Mouse (Mus musculus) thymus, postnatal 25 days (tissue): Measurements from ENCODE around the gene Cfap97d2.
A peak's percentile ranks its signal among the peaks of the same experiment; 100 is the strongest.

Experiments
- DNase-seq: peaks from one replicate; pipeline ENCODE4 v3.0.0; 2022

The Cfap97d2 gene

DNA sequence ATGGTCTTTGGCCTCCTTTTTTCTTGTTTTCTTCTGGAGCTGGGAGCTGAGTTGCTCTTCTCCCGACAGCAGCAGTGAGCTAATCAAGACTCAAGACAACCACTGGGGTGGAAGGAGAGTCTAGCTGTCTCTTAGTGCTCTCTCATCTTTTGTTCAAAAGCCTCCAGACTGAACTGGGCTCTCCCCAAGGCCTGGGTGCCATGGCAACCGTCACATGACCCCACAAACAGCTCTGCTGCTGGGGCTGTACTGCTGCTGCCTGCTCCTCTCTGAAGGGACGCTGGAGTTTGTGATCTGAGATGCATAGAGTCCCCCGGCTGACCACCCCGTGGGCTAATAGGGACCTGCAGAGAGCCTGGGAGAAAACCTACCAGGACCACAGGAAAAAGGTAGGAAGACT lies at the start of gene Cfap97d2:
Cfap97d2 (plus strand) TSS at position 222 of the 400 bp plus-strand sequence.
- DNase-seq, result peak; percentile 53

DNA sequence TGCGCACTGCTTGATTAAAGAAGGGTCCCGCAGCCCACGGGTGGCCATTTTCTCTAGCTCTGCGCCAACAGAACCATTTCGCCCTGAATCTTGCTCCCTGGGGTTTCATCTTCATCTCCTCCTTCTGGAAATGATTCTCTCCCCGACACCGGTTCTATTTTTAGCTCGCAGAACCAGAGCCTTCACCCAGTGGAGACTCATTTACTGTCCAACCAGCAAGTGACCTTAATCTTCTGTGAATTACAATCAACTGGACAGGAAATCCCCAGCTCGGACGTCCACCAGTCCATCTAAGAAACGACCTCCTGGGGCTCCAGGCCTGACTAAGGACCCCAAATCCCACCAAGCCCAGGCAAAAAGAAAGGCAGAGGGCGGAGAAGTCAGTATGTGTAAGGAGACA lies 48.2 kb upstream of the Cfap97d2 start:
- DNase-seq, result no peak

DNA sequence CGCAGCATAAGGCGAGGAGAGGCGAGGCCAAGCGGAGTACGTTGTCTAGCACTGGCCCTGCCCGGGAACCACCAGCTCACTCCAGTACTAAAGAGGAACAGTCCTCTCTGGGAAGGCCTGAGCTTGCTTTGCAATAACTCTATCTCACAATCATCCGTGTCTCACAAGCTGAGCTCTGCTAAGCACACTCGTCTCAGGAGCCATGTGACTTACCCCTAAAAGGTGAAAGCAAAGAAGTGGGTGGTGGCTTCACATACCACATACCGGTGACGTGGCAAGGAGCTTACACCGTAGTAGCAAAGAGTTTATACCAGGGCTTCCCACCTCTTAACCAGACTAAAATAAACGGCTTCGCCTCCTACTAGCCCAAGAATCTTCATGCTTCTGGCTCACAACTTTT lies 45.4 kb upstream of the Cfap97d2 start:
- DNase-seq, result no peak

DNA sequence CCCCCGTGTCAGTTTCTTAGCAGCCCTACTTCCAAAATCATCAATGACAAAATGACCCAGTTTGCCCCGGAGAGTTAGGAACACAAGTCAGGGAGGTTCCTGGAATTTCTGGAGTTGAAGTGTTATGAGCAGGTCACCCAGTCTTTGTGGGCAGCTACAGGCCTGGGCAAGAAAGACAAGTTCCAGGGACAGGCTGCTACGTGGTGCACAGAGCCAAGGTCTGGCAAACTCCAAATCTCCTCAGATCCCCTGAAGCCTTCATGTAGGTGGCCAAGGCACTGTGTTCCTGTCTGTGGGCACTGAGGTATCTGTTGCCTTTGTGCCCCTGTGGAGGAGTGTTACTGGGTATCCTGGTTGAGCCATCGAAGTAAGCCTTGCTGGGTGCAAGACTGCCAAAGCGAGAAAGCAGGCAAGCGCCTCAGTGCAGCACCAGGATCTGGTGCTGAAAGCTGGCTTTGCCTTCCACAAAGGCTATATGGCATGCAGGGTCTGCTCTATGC lies 40.9 kb upstream of the Cfap97d2 start:
- no peak for DNase-seq

DNA sequence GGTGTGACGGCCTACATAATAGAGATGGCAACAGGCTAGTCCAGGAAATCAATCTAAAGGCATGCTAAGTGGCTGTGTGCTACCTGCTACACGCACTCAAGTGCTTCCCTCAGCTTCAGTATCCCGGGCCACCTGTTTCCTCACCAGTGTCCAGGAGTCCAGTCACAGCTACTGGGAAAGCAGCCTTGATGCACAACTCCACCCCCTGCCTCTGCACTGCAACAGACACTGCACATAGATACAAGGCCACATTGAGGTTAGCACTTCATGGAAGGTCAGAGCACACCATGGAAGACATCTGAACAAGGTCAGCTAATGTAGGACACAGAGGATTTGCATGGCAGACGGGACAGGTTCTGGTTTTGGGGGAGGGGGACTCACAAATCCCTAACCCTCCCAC lies 40.2 kb upstream of the Cfap97d2 start:
- no peak for DNase-seq

DNA sequence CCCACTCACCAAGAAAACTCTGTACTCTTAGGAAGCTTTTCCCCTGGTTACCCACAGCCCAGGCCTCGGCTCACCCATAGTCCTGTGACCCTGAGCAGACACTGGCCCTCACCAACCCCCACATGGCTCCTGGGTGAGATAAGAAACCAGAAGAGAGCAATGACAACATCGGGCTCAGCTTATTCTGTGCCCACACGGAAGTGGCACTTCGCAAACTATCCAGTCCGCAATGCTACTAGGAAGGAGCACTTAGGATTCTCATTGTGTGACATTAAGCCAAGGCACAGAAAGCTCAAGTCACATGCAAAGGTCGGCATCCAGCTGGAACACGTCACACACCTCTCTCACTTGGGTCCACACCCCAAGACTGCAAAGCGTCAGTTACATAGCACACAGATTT lies 39.7 kb upstream of the Cfap97d2 start:
- no peak for DNase-seq

DNA sequence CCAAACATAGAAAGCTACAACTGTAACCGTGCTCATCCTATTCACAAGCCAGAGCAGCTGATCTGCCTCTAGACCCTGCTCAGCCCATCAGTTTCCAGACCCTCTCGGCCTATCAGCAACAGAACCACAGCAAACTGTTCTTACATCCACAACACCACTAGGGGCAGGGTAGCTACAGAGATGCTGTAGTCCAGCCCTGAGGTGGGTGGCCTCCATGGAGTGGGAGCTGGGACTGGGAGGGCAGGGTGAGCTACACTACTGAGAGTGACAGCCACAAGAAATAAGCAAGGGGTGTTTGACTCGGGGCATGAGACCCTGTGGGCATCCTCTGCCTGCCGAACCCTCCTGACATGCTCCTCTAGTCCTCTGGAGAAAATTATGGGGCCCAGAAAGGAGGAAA lies 37.8 kb upstream of the Cfap97d2 start:
- DNase-seq, result no peak

DNA sequence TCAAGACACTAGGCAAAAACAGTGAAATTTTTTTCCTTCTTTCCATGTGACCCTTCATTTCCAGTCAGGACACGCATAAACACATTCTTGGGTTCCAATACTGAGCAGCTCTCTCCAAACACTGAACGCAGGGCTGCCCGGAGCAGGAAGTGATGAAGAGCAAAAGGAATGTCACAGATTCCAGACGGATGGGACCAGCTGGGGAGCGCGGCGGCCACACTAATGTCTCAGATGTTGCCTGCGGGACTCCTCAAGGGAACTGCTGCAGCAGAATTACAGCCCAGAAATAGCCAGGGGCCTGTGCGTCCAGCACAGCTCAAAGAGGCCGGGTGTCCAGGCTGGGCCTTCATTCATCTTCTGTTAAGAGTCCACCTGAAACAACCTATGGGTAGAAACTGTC lies 37.3 kb upstream of the Cfap97d2 start:
- no peak for DNase-seq

DNA sequence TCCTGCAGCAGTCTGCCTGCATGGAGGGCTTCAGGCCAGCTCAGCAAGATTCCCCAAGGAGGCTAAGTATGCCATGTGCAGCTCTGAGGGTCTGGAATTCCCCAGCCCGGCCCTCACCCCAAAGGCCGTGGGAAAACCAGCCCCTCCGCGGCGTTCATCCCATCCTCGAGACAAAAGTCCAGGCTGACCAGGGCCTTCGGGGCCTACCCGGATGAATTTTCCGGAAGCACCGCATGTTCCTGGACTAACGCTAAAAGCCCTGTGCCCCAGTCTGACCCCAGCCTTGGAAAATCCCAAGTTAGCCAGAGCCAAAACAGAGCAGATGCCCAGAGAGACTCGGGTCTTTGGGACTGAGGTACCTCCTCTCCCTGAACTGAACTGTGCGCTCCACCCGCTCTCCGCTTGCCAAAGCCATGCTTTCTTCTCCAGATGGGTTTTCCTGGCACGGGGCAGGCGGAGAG lies 35.6 kb upstream of the Cfap97d2 start:
- no peak for DNase-seq

DNA sequence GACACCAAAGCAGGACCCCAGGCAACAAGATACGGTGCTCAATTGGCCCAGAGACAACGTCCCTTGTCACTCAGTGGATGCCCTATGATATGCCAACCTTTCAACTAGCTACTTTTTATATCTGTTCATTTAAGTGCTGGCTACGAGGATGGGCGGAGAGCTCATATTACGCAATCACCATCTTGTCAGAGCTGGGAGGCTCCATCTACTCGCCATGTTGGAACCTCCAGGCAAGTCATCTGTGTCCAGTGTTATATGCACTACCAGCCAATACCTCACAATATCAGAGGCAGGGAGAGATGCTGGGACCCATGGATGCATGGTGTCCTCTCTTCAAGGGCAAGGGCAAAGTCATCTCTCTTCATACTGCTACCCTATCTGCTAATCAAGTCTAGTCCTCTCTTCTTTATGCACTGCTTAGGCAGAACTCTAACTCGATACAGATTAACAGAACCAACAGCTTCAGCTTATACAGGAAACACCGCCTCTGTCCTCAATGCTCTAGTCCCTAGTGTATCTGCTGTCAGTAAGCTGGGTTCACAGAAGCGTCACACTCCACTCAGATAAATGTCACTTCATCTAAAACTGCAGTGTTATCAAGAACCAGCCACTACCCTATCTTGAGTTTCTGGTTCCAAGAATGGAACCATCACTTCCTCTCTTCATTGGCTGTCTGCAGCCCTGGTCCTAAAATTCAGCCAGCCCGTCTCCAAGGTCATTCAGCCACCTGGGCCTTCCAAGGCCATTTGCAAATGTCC lies 34.3 kb upstream of the Cfap97d2 start:
- no peak for DNase-seq

DNA sequence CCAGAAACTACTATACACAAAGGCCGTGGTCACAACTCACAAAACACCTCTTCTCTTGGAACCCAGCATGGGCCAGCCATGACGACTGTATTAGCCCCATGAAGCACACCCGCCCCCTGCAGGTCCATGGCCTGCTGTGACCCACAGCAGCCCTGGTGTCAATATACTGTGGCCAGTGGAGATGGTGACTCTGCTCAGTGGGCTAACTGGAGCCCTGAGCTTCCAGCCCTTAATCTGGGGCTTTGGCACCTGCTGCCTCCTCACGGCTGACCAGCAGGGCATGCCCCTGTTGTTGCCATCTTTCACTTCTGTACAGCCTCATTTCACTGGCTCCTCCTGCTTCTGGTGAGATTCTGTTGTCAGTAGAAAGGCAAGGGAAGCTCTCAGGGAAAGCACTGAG lies 32.5 kb upstream of the Cfap97d2 start:
- no peak for DNase-seq

DNA sequence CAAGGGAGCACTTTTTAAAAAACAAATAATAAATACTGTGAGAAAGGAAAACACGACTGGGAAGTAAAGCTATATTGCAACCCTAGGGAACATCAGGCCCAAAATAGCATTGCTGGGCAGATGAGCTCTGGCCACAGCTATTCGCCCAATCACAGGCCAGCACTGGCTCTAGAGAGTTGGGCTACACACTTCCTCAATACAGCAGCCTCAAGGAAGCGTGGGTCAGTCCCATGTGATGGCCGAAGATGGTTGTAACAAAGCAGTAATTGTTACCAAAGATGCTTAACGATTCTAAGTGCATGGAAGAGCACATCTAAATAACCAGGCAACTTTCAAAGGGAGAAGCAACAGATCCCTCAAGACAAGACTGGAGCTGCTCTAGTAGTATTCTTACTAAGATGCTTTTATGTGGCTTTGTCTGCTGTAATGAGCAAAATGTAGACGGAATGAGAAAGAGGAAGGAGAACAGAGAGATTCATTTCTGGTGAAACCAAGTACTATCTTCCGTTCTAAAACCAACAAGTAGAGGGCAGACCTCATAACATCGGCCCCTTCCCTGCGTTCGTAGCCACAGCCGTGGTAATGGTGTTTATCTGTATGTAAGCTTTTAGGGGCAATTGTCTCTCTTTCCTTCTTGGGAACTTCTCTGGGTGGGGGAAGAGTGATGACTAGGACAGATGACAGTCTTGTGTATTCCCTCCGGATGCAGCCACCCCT lies 31.2 kb upstream of the Cfap97d2 start:
- DNase-seq, result peak; percentile 28

DNA sequence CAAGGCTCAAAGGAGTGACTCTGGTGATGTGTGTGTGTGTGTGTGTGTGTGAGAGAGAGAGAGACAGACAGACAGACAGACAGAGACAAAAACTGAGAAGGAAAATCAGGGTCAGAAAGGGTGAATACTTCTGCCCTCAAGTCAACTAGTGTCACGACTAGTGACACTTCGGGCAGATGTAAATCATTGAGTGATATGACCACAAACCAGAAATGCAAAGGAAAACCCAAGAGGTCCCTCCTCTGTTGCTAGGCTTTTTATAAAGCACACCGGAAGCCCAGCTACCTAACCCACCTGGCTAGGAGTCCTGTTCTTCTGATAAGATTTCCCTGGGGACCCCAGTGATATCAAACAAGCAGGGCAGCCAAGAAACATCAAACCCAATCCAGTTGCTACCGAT lies 30.6 kb upstream of the Cfap97d2 start:
- DNase-seq, result no peak

DNA sequence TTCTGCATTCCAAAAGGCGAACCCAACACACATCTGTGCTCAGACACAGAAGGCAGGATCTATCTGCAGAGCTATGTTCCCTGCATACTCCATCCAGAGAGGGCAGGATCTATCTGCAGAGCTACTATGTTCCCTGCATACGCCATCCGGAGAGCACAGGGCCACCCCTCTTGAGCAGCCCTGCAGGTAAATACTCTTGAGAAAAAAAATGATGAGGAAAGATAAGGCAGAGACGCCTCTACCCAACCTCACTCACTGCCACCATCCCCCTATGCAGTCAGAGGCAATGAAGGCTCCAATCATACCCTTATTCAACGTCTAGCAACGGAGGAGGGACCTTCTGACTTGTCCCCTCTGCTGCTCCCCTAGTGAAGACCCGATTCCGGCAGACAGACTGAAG lies 30.2 kb upstream of the Cfap97d2 start:
- DNase-seq, result peak; percentile 24

DNA sequence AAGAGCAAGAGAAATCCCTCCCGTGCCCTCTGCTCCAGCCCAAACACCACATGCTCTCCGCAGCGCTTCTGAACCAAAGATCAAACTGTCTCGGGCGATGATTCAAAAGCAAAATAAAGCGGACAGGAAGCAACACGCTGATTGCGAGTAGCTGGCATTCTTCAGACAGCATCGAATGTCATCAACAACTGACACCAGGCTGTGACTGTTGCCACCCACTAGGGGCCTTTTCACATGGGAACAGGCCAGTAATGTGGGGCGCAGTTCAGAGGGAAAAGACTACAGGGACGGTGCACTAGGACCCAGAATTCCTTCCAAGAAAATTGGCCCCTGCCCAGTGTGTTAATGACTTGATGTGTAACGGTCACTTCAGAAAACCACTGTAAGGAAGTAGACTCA lies 29.4 kb upstream of the Cfap97d2 start:
- peak; percentile 38 for DNase-seq

DNA sequence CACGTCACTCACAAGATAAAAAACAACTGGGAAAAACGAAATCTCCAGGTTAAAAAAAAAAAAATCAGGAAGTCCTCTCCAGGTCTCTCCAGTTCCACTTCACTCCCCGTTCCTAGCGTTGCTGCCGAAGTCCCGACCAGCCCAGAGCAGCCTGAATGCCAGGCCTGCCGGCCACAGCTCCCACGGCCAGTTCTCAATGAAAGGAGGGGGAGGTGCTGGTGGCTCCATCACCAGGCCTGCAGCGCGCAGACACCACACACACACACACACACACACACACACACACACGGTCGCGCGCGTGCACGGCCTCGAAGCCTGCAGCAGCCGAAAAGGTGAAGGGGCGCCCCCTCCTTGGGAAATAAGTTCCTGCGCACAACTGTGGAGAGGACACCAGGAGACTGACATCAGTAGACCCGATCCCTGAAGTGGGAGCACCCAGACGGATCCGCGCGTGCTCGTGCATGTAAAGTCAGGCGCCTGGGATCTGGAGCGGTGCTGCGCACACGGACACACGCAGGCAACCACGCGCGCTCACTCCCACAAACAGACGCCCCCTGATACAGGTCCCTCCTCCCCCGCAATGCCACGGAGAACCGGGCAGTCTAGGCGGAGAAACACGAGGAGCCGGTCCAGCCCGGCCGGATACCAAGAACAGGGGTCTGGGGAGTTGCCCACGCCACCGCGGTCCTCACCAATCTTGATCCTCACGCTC lies 28.8 kb upstream of the Cfap97d2 start:
- DNase-seq, result peak; percentile 74

DNA sequence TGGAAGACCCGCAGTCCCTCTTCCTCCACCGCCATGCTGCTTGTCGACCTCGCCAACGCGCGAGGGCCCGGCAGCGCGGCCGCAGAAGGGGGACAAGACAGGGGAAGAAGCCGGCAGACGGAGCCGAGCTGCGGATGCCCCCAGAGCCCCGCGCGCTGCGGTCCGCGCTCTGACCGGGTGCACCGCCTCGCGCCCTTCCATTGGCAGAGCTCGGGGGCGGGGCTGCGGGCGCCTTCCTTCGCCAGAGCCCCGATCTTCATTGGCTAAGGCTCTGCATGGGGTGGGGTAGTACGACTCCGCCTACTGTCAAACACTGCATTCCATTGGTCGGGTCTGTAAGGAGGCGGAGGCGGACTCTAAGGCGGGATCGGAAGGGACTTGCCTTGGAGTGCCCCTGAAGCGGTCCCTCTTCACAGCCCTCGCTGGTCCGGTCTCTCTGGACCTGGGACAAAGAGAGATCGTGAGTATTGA lies 28.2 kb upstream of the Cfap97d2 start, which contains the start of gene Rasa3:
Rasa3 (minus strand) TSS at position 191 of the 471 bp plus-strand sequence.
- DNase-seq, result peak; percentile 96

DNA sequence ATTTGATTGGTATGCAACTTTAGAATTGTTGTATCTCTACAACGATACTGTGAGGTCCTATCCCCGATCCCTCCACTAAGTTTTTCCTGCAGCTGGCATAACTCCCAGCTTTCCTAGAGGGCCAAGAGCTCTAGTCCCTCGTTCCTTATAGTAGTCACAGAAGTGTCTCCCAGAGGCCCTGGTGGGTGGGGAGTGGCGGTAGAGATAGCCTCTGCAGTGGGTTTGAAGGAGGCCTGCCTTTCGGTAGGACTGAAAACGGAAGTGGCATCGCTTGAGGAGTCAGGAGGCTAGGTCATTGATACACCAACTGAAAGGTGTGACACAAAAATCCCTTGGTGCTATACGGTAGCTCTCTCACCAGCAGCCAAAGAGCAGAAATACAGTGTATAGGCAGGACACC lies 27.5 kb upstream of the Cfap97d2 start:
- DNase-seq, result no peak

DNA sequence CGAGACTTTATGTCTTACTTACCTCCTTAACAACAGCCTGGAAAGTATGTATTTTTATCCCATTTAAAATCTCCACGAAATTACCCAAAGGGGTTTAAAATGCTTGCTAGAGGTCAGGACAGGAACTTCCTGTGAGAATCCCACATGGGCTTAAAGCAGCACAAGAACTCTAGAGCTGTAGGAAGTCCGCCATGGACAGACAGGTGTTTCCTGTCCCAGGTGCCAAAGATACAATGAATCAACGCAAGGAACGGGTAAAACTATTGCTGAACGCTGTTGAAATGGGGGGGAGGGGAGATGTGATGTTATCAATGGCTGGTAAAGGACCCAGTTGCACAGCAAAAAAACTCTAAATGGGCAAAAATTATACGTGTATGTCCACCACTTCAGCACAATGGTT lies 21.6 kb upstream of the Cfap97d2 start:
- DNase-seq, result peak; percentile 23

DNA sequence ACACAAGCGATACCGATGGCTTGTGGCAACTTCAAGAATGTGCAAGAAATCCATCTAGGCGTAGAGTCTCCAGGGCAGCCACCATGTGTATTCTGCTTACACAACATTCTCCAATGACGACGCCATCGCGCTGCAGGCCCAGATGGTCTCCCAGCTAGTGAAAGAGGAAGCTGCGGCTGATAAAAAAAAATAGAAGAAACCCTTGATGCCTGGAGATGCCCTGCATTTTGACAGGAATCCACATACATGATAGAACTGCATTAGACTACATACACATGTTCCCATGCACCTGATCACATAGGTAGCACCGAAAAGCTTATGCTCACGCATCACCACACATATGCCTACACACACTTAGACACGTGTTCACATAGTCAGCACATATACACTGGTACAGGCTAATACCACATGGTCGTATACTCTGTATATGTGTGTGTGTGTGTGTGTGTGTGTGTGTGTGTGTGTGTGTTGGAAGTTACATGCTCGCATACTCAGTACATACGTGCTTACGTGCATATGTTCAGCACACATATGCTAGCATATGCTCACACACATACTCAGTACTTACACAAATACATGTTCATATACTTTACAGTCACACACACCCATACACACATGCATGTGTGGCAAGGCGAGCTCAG lies 19.9 kb upstream of the Cfap97d2 start:
- DNase-seq, result peak; percentile 60

DNA sequence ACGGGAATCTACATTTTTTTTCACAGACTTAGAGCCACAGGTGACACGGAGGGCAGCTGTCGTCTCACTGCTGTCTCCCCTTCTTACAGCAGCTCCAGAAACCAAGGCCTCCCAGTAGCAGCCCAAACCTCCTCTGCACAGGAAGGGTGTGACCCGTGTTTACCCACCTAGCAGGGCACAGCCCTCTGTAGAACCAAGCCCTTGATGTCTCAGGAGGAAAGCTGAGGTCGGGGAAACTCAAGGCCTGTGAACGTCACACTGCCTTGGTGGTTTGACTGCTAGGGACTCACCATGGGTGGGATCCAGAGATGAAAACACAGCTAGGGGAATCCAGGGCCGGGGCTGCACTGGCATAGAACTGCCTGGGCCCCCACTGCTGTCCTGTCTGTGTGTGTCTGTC lies 19.3 kb upstream of the Cfap97d2 start:
- peak; percentile 78 for DNase-seq

DNA sequence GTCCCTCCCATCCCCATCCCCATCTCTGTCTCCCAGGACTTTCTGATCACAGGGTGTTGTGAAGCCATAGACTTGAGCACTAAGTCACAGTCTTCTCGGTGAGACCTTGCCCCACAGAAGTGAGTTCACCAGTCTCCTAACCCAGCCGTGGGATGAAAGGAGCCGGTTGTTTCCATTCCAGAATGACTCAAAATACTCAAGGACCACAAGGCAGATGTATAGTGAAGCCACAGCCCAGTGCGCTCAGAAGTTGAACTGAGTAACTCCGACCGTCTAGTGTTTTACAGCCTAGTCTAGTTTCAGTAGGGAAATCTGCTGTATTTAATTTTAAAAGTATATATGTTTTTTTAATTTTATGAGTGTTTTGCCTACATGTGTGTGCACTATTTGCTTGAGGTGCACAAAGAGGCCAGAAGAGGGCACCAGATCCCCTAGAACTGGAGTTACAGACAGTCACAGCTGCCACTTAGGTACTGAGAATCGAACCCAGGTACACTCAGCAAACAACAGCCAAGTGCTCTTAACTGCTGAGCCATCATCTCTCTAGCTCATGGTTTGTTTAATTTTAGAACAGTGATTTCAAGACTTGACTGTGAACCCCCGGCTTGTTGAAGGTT lies 18.5 kb upstream of the Cfap97d2 start:
- DNase-seq, result peak; percentile 35
